Mouse (Mus musculus) frontal cortex, postnatal 25 days (tissue): ENCODE results near the gene Egln1.

Experiments used
- DNase-seq, 2 experiments: peaks; one replicate each; pipeline ENCODE4 v3.0.0; 2022; ENCODE audit warnings: low spot score in 2 of 2

Gene Egln1

DNA sequence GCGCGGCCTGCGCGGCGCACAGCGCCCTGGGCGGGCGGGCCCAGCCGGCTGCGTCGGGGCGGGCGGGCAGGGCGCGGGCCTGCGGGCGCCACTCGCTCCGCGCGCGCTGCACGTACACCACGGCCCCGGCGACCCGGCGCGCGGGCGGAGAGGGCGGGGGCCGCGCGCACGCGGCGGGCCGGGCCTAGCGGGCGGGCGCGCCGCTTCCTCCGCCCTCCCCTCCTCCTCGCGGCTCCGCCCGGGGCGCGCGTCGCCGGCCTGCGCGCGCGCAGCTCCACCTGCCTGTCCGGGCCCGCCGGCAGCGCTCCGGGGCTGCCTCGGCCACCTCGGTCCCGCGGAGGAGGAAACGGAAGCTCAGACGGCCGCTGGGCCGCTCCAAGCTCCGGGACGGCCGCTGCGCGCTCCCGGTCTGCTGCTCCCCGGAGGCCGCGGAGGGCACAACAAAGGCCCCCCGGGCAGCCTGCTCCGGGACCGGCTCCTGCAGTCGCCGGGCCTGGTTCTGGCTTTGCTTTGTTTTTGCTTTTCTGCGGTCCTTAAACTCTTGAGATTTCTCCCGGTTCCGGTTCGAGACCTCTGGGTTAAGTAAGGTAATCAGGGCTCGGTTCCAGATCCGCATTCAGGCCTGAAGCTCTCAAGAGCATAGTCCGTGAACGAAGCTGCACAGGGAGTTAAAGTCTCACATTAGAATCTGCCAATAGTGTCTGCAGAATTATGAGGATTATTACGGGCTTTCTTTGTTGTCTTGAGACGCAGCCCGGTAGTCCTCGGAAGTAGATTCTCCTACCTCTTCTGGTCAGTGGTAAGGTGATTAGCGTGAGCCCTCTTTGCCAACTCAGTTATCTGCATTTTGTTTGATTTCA lies at the start of gene Egln1:
Gene Egln1, minus strand, starts transcription at position 116 of the 860 bp plus-strand sequence.
- peak; percentile 43 to 44 for DNase-seq

DNA sequence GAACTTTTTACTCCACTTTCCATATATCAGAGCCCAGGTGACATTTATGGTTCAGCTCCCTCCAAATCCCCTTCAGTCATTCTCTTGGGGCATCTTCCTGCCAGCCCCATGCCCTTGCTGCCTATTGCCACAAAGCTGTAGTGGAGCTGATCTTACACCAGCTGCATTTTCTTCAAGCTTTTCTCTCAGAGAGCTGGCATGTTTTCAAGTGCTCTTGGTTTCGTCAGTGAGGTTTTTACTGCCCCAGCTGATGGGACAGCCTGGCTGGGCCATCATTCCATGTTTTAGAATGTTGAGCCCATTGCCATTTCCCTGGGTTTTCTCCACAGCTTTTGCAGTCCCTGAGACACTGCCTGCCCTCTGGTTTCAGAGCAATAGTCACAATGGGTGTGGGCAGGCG lies 46.7 kb upstream of the Egln1 start:
- no peak for DNase-seq

DNA sequence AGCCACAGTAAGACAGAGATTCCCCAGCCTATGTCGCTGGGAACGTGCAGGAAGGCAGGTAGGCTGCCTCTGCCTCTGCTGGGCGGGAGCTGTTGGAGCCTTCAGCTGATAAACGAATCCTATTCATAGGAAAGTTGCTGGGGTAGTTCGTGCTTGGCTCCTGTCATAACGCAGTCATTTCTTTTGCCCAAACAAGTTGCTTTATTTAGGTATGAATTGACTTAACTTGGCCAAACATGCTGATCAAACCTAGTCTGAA lies 42.5 kb upstream of the Egln1 start:
- DNase-seq = no peak

DNA sequence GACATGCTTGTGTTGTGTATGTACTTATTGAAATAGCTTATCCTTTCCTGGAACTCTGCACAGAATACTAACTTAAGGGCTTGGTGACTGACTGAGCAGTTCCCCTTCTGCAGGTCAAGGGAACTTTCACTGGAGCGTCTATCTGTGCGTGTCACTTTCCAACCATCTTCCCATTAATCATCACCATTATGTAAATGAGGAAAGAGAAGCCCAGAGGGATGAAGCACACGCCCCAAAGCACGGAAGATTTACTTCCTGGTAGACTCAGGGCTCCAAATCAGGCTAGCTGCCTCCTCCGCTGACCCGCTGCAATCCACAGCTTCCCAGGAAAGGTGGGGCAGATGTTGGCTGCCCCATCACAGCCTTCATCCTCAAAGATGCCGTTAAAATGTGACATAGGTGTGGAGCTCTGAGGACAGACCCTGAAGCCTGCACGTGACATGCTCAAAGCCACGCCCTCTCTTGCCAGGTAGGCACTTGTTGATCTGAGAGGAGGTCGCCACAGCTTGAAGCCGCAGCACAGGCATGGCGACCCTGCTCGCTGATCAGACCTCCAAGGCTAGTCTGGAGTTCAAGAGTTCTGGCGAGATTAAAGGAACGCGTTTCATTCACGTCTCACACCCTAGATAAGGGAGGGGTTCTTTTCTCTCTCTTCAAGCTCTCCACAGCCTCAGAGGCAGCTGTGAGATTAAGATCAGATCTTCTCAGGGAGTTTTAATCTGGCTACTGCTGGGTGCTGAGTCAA lies 42.0 kb upstream of the Egln1 start:
- no peak for DNase-seq

DNA sequence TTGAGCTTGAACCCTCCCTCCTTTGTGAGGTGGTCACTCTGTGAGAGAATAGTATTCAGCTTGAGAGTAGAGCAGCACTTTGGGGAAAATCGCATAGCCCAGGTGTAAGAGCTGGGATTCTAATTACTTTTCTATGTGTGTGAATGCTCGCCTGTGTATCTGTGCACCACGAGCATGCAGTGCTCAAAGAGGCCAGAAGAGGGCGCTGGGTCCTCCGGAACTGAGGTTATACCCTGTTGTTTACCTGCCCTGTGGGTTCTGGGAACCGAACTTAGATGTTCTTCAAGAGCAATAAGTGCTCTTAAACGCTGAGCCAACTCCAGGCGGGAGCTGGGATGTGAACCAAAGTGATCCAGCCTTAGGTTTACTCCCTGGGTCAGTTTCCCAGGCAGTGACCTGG lies 31.7 kb upstream of the Egln1 start:
- DNase-seq = no peak

DNA sequence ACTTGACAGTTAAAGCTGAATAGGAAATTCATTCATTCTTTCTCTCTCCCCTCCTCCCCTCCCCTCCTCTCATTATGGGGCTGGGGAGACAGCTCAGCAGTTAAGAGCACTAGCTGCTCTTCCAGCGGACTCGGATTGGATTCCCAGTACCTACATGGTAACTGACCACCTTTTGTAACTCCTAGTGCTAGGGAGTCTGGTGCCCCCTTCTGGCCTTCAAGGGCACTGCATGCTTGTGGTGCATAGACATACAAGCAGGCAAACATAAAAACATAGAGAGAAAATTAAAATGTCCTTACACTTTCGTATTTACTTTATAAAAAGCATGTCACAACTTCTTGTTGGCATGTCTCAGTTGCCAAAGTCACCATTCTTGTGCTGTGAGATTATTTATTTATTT lies 30.9 kb upstream of the Egln1 start:
- no peak for DNase-seq

DNA sequence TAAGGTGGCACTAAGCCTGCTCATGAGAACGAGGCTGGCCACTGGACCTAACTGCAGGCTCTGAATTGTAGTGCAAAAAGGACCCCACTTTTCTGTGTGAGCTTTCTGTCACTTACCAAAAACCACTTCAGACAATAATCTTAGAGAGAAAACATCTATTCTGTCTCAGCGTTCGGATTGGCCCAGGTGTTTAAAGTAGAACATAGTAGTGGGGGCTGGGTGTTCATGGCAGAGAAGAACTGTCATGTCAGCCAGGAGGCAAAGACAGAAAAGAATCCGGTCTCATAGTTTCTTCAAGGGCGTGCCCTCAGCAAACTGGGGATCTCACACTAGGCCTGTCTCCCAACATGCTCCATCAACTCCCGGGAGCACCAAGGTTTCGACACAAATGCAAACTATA lies 28.9 kb upstream of the Egln1 start:
- DNase-seq = no peak

DNA sequence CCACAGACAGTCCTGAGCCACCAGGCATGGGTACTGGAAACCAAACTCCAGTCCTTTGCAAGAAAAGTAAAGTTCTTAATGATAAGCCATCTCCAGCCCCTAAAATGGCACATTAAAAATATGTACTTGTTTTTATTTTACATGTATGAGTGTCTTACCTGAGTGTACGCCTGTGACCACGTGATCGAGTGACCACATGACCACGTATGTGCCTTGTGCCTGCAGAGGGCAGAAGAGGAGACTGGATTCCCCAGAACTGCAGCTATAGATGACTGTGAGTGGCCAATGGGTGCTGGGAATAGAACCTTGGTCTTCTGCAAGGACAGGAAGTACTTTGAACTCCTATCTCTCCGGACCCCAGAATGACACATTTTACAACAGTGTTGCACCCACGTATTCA lies 27.1 kb upstream of the Egln1 start:
- DNase-seq = no peak

DNA sequence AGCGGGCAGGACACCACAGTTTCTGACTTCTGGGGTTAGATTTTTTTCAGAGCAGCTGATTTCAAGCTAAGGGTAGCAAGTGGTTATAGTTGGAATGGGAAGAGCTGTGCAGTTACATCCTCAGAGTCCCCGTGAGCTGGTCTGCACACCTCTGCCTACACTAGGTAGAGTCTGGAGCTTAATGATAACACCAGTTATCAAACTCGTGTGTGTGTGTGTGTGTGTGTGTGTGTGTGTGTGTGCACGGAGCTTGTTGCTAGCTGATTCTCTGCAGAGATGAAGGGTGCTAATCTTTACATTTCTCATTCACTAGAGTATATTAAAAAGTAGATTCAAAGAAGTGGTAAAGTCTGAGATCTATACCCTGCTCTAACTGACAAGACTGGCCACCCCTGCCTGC lies 25.1 kb upstream of the Egln1 start:
- no peak for DNase-seq

DNA sequence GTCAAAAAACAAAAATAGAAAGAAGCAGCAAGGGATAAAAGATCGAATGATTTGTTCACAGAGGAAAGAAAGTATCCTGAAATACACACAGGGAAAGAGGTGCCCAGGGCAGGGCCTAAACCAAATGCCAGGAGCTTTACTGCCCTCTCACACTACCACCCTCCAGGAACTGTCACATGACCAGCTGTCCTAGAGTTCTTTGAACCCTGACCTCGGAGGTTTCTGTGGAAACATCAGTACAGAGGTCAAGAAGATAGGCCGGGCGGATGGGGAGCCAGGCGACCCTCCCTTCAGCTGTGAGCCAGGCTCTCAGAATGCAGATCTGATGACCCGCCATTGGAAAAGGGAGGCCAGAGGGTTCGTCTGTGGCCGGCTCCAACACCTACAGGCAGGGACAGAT lies 24.1 kb upstream of the Egln1 start:
- DNase-seq = no peak

DNA sequence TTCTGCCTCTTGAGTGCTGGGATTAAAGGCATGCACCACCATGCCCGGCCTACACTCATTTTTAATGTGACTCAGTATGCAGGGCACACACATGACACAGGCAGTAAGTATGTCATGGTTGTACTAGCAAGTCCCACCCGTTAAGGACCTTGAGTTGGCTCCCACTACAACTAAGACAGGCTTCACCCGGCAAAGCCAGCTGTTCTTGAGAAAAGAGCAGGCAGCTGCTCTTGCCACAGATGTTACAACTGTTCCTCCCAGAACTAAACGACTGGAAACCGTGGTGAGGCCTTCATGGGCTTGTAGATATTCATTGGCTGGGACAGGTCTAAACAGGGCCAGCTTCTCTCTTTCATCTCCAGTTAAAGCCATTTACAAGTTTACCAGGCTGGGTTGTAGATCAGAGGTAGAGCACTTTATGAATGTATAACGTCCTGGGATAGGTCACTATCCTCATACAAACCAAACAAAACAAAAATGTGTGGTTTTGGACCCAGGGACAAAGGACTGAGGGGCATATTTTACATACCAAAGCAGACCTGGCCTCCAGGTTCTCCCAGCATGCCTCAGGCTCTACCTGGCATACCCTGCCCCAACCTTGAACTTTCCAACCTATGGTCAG lies 21.3 kb upstream of the Egln1 start:
- no peak for DNase-seq

DNA sequence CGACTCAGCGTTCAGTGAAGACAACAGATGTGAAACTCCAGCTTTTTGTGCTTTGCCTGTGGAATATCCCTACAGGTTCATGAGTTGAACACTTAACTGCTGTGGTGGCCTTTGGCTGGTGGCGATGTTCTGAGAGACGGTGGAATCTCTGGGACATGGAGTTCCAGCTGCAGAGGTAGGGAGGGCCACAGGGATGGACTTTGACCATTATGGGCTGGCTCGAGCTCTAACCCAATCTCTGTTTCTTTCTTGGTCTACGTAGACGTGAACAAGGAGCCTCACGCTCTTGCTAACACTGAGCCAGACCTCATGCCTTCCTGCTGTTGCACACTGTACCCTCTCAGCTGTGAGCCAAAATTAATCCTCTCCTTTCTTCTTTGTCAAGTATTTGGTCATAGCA lies 15.8 kb upstream of the Egln1 start:
- no peak for DNase-seq

DNA sequence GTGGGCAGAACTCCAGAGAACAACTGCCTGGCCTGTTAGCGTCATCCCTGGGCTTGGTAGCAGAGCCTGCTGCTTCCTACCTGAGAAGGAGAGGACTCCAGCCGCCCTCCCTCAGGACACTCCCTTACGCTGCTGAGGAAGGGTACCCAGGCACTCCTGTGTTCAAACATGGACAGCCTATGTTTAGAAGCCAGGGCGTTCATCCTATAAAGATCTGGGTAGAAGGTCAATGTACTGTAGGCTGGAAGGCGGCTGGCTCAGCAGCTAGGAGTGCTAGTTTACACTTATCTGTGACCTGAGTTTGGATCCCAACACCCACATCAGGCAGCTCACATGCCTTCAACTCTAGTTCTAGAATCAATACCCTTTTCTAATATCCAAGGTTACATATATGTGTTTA lies 14.1 kb upstream of the Egln1 start:
- no peak for DNase-seq

DNA sequence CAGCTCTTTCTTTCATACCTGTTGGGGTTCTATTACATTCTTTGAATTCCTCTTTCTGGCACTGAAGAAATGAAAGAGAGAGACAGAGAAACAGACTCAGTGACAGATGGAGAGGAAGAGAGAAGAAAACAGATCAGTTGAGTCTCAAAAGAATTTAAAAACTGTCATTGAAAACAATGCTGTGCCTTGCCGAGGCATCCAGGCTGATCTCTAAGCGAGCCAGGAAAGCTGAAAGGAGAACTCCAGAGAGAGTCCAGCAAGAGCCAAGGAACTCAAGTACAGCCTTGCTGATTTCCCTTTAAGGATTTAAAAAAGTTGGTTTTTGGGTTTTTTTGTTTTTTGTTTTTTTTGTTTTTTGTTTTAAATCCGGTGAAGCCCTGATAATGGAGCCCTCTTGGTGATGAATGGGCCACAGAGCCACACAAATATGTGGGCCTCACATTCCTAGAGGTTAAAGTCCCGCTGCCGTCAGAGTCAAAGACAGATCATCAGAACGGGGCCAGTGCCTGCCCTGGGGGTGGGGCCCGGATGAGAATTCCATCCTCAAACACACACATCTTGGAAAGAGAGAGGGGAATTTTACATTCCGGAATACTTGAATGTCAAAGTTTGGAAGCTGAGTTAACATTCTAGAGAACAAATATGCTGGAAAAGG lies 11.2 kb upstream of the Egln1 start:
- DNase-seq = no peak

DNA sequence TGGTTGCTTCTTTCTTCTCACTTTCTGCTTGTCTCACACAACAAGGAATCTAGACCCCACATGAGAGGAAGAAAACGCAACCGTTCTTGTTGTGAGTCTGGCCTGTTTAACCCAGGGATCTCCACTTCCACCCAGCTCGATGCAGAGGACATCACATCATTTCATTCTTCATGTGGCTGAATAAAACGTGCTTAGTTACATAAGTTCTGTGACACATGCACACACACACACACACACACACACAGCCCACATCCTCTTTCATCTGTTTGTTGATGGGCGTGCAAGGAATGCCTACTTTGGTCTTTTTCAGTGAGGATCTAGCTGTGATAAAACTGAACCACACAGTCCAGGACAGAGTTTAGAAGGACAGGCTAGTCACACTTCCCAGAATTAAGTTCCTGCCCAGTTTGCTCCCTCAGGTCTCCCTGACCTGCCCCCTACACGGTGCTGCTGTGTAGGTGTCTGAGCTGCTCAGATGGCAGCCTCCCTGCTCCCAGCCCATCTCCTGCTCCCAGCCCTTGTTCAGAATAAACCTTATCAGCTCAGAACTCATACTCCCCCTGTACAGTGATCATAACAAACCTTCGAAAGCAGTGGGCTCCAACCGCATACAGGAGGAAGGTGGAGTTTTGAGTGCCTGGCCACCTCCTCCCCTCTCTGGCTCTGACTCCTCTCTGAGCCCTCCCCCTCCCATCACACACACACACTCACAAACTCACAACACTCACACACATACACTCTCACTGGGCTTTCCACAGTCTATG lies 10.5 kb upstream of the Egln1 start:
- no peak for DNase-seq

DNA sequence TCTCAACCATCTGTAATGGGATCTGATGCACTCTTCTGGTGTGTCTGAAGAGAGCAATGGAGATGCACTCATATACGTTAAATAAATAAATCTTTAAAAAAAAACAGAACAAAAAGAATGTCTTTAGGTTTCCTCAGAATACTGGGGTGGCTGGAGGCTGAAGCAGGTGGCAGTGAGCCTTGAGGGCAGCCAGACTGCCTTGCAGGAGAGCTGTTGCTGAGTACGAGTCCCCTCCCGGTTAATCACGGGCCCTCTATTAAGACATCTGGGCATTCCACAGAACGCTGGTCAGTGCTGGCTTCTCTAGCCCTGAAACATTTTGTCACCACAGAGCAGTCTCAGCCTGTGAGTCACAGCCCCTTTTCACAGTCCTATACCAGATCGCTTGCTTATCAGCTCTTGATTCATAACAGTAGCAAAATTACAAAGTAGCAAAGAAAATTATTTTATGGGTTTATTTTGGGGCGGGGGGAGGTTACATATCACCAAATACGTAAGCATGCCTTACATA lies 5.5 kb upstream of the Egln1 start:
- DNase-seq = no peak

DNA sequence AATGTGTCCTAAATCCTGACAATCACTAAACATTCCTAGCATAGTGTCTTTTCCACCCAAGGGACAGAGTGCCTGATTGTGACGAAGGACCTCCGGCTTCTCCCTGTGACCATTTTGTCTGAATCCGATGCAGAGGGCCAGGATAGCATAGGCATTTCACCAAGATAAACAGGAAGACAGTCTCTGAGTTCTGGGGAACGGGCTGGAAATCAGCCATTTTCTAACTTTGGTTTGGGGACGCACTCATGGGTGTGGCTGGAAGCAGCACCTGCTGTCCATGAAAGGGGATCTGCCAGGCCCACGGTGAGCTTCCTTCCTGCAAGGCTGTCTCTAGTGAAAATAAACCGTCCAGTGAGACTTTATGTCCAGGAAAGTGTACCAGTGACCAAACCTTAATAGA lies 4.1 kb upstream of the Egln1 start:
- DNase-seq = no peak

DNA sequence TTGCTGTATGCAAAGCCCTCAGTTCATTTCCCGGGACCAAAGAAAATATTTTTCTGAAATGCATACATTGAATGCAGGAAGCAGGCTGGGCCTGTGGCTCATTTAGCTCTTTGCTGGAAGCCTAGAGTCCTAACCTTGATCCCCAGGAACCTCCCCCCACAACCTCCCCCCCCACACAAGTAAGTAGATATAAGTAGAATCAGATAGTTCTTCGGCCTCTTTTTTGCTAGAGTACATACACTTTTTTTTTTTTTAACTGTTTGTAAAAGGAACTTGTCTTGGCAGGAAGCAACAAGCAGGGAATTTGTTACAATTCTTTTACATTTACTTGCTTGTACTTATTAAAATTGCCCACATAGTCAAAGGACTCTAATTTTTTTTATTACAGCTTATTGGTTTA lies 1.7 kb upstream of the Egln1 start:
- no peak for DNase-seq

DNA sequence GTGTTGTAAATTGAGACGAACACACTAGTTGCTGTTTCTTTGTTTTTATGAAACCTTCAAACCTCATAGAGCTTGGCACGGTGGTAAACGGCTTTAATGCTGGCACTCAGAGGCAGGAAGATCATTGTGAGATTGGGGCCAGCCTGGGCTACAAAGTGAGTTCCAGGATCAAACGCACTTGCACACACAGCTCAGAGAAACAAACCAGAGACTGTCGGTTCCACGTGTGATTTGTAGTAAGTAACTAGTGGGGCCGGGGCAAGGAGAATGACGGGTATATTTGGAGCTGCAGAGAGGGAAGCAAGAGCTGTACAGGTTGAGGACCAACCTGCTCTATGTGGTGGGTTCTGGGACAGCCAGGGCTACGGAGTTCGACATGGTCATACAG lies 939 bp upstream of the Egln1 start:
- no peak for DNase-seq

DNA sequence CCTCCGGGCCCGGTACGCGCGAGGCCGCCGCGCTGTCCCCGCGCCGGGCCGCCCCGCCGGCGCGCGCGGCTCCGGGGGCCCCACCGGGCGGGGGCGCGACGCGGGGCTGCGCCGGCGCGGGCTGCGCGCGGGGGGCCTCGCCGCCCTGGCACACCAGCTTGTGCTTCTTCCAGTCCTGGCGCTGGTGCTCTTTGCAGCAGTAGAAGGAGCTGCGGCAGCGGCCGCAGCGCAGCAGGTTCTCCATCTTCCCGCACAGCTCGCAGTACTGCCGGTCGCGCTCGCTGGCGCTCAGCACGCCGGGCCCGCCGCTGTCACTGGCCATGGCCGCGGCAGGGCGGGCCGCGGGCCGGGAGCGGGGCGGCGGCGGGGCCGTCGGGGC lies 402 bp downstream of the Egln1 start:
- DNase-seq = no peak

DNA sequence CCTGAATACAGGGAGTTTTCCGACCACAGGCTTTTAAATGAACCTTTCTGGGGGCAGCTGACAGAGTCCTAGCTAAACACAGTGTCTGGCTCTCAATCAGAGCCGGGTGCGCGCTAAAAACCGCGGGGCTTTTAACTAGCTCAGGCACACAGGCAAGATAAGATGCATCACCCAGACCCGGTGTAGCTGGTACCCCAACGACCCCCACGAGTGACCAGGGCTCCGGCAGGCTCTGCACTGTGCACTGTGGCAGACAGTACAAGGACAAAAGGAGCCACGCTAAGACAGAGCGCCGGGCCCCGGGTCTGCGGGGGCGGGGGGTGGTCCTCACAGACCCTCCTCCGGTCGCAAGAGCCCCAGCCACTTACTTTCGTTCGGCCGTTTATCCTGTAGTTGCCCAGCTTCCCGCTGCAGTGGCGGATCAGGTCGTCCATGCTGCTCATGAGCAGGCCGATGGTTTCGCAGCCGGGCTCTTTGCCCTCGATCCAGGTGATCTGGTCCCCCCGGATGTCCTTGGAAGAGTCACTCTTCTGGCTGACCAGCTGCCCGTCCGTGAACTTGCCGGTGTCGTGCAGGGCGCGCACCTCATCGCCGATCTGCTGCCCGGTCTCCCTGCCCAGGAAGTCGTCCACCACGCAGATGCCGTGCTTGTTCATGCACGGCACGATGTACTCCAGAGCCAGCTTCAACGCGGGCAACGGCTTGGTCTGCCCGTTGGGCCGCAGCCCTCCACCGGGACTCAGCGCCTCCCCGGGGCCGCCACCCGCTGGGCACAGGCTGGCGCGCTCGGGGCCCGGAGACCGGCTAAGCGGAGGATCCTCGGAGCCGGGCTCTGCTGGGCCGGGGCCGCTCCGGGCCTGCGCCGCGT lies 1.0 kb downstream of the Egln1 start:
- peak; percentile 19 to 33 for DNase-seq
